Mouse (Mus musculus) midbrain, embryonic 14.5 days (tissue): ENCODE measurements around the gene Eef1akmt3. TPM values are rescaled to one million over a fixed set of nuclear protein-coding genes. Genes with fewer than 3 reads are reported as not detected.

ENCODE experiments used
- ATAC-seq: fragments of 200-750 bp; cut with Nextera tagmentation; 2 replicates; pipeline ENCODE4 v1.8.0; 2017; ENCODE audit warnings: moderate number of reproducible peaks, moderate library complexity; ENCODE audit not compliant: low FRiP score, low TSS enrichment
- DNase-seq: peaks from one replicate; pipeline ENCODE4 v3.0.0-alpha.2; 2015
- H3K27ac ChIP-seq: fragments of 300-500 bp; sonication (generic); replicated peaks from 2 replicates; pipeline ENCODE4 v1.5.1; 2014; ENCODE audit warnings: mild to moderate bottlenecking, low read depth, low read length, moderate library complexity
- H3K27me3 ChIP-seq: fragments of 300-500 bp; sonication (generic); 2 replicates; pipeline ENCODE4 v1.6.1; 2014; ENCODE audit warnings: low read length, control low read depth, mixed read lengths; ENCODE audit not compliant: control insufficient read depth, insufficient read depth
- H3K36me3 ChIP-seq: fragments of 300-500 bp; sonication (generic); 2 replicates; pipeline ENCODE4 v1.6.1; 2014; ENCODE audit warnings: low read length, control low read depth; ENCODE audit not compliant: control insufficient read depth, insufficient read depth
- H3K4me1 ChIP-seq: fragments of 300-500 bp; sonication (generic); 2 replicates; pipeline ENCODE4 v1.6.1; 2014; ENCODE audit warnings: mild to moderate bottlenecking, antibody characterized with exemption, low read length, control low read depth; ENCODE audit not compliant: control insufficient read depth, insufficient read depth
- H3K4me2 ChIP-seq: fragments of 300-500 bp; sonication (generic); 2 replicates; pipeline ENCODE4 v1.6.1; 2014; ENCODE audit warnings: mild to moderate bottlenecking, low read length, moderate library complexity
- H3K4me3 ChIP-seq: fragments of 300-500 bp; sonication (generic); replicated peaks from 2 replicates; pipeline ENCODE4 v1.5.1; 2014; ENCODE audit warnings: low read depth, low read length
- H3K9ac ChIP-seq: fragments of 300-500 bp; sonication (generic); replicated peaks from 2 replicates; pipeline ENCODE4 v1.6.1; 2014; ENCODE audit warnings: mild to moderate bottlenecking, low read length, moderate library complexity
- H3K9me3 ChIP-seq: fragments of 300-500 bp; sonication (generic); 2 replicates; pipeline ENCODE4 v1.6.1; 2016; ENCODE audit warnings: low read length, control low read depth, mixed read lengths; ENCODE audit not compliant: control insufficient read depth
- WGBS: fragments of 180-500 bp; shearing (Covaris S2); extraction: QIAGEN DNeasy Blood & Tissue Kit; methylation state at CpG from one replicate; pipeline ENCODE4 v1.1.7; 2014; 5-methylcytosine and 5-hydroxymethylcytosine counted together
- polyA plus RNA-seq: library from polyadenylated mRNA; unstranded; fragments of >200 nt; fragmentation: Nextera tagmentation; extraction: Ambion mirVana; gene quantifications from 2 replicates; pipeline ENCODE4 v1.2.1, GENCODE M21; 2014

The Eef1akmt3 gene
- polyA plus RNA-seq, 1 experiment from 2014 or later = 0.22 TPM

DNA sequence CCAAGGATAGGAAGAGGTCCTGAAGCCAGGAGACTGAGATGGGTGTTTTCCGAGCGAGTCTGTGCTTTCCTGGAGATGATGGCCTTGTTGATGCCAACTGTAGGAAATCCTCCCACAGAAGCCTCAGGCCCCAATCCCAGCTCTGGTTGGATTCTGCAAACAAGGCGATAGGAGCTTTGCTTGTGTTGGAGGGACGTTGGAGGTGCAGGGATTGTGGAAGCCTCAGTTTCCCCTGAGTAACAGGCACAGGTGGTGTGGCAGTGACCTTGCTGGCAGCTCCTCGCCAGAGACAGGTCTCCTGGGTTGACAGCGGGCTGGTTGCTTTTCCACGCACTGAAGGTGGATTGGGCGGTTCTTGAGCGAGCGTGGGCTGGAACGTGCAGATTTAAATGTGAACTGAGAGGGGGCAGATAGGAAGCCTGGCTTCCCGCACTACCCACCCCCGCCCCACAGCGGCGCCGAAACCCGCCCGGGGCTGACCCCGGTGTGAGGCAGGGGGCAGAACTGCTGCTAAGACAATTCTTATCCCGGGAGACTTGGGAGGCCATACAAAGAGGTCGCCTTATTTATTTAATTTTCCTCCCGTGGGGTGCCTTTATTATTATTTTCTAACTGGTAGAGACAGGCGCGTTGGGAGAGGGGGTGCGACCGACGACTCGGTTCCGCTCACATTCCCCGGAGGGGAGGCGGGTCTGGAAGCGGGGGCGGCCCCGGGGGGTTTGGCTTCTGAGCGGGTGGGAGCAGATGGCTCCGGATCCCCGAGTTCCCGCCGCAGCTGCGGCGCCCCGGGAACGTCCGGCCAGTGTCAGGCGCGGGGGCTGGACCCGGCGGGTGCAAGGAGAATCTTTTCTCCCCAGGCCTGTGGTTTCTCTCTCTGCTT, 39.8 kb upstream of the Eef1akmt3 start:
- Histone ChIP-seq H3K4me3 (peak overlapping the region; percentile 88), H3K9ac (peak overlapping the region; percentile 84), H3K4me1 (peaks cover 40% of the 10 kb centered on the region), H3K9me3 (no peaks in the 10 kb centered on the region), H3K27ac (0 out of 2 replicates have a peak overlapping the region, but pooled peaks have one; percentile 1), H3K36me3 (peaks cover 29% of the 10 kb centered on the region), H3K4me2 (peak overlapping the region; percentile 93), H3K27me3 (0 out of 2 replicates have a peak, but pooled peaks cover 14% of the 10 kb centered on the region)
- no peak for DNase-seq
- WGBS = 2% methylated on average over 48 of the region's 48 CpGs
- ATAC-seq = no peak

DNA sequence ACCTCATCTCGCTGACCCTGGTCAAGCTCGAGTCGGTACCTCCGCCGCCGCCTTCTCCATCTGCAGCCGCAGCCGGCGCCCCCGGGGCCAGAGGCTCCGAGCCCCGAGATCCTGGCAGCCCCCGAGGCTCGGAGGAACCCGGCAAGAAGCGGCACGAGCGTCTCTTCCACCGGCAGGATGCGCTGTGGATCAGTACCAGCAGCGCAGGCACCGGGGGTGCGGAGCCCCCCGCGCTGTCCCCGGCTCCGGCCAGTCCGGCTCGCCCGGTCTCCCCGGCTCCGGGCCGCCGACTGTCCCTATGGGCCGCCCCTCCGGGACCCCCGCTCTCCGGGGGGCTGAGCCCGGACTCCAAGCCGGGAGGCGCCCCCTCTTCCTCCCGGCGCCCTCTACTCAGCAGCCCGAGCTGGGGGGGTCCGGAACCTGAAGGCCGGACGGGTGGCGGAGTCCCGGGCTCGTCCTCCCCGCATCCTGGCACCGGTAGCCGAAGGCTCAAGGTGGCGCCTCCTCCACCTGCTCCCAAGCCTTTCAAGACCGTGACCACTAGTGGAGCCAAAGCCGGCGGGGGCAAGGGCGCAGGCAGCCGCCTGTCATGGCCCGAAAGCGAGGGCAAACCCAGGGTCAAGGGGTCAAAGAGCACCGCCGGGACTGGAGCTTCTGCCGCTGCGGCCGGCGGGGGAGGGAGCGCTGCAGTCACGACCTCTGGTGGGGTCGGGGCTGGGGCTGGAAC, 38.5 kb upstream of the Eef1akmt3 start:
- peaks cover 22% of the 10 kb centered on the region for H3K36me3 ChIP-seq
- DNase-seq = peak; percentile 81
- H3K27me3 ChIP-seq = 0 out of 2 replicates have a peak, but pooled peaks cover 14% of the 10 kb centered on the region
- H3K4me3 ChIP-seq = peak overlapping the region; percentile 88
- H3K9ac ChIP-seq = peak overlapping the region; percentile 84
- peak overlapping the region; percentile 93 for H3K4me2 ChIP-seq
- ATAC-seq = no peak
- peak overlapping the region; percentile 92 for H3K27ac ChIP-seq
- under 1% methylated on average over 69 of the region's 70 CpGs for WGBS
- H3K4me1 ChIP-seq = peaks cover 40% of the 10 kb centered on the region
- no peaks in the 10 kb centered on the region for H3K9me3 ChIP-seq

DNA sequence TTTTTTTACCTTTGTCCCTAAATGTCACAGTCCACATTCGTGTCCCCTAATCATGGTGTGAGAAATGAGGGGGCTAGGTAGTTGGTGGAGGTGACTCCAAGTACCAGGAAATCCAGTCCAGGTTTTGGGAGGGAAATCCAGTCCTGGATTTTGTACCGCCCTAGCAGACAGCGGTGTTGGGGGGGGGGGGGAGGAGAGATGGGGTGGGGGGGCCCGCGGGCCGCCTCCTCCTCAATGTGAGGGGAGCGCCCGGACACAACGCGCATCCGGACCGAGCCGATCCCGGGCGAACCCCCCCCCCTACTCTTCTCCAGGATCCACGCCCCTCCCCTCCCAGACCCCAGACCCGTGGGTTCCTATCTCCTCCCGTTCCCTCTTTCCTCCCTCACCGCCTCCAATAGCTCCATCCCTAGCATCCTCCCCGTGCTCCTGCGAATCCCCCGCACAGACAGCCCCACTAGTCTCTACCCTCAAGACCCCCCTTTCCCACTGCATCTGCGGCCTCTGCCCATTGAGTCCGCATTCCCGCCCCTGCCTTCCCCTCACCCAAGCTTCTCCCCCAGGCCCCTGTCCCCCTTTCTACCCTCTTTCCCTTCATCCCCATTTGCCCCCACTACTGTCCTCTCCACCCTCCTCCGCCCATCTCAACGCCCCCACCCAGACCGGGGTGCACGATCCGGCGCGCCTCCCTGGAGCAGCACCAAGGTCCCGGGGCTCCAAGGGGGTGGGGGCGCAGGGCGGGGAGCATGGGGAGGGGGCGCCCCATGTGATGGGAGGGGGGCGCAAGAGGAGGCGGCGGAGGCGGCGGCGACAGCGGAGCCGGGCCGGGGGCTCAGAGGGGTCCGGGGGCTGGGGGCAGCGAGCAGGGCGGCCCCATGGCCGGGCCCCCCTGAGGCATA, 37.6 kb upstream of the Eef1akmt3 start:
- H3K4me3 ChIP-seq = peak overlapping the region; percentile 88
- H3K9me3 ChIP-seq = no peaks in the 10 kb centered on the region
- DNase-seq (peak; percentile 90), ATAC-seq (peak; percentile 75)
- peak overlapping the region; percentile 92 for H3K27ac ChIP-seq
- H3K4me2 ChIP-seq = peak overlapping the region; percentile 93
- WGBS = under 1% methylated on average over 47 of the region's 49 CpGs
- H3K36me3 ChIP-seq = peaks cover 13% of the 10 kb centered on the region
- 0 out of 2 replicates have a peak, but pooled peaks cover 14% of the 10 kb centered on the region for H3K27me3 ChIP-seq
- H3K9ac ChIP-seq = peak overlapping the region; percentile 84
- peaks cover 40% of the 10 kb centered on the region for H3K4me1 ChIP-seq

DNA sequence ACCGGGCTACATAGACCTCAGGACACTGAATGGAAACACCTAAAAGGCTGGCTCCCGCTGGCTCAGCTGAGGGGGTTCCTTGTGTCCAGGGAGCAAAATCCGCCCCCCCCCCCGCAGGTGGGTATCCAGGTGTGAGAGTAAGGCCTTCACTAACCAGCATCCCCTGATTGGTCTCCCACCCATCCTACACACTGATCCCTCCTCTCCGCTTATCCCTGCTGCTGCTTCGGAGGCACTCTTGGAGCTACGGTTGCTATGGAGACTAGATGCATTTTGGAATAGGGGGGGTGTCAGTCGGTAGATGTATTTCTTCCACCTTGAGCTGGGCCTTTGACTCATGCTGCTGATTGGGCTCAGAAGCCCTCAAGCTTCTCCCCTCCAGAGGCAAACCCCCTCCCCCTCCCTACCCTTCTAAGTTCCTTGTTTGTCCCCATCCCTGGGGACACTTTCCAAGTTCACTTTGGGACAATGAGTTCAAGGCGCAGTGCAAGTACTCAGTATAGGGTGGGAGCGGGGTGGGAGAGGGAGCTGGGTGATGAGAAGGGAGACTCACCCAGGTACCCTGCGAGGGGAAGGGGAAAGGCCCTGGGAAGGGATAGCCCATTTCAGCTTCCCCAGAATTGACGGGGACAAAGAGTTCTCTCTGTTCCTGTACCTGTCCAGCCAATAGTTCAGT, 36.8 kb upstream of the Eef1akmt3 start:
- Histone ChIP-seq H3K27ac (peak overlapping the region; percentile 92), H3K4me1 (peaks cover 40% of the 10 kb centered on the region), H3K9ac (peak overlapping the region; percentile 60), H3K4me3 (peak overlapping the region; percentile 88), H3K27me3 (0 out of 2 replicates have a peak, but pooled peaks cover 14% of the 10 kb centered on the region), H3K4me2 (peak overlapping the region; percentile 93), H3K9me3 (no peaks in the 10 kb centered on the region), H3K36me3 (peaks cover 6% of the 10 kb centered on the region)
- peak; percentile 58 for ATAC-seq
- peak; percentile 80 for DNase-seq
- WGBS = under 1% methylated on average over 12 of the region's 12 CpGs

DNA sequence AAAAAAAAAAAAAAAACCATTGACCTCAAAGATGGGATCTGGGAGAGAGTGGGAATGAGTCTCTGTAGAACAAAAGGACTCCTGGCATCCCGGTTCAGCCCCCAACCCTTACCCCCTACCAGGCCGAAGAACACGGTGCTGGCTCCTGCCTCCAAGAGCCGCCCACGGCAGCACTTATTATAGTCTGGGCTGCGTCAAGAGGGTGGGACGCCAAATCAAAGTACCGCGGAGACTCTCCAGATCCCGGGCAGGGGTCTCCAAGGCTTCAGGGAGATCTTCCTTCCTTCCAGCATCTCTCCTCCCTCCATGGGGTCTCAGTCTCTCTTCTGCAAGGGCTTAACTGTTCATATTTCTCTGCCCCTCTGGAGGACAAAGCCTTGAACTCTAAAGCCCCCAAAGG, 36.2 kb upstream of the Eef1akmt3 start:
- Histone ChIP-seq H3K9me3 (no peaks in the 10 kb centered on the region), H3K27me3 (0 out of 2 replicates have a peak, but pooled peaks cover 14% of the 10 kb centered on the region), H3K4me2 (peak overlapping the region; percentile 93), H3K36me3 (no peaks in the 10 kb centered on the region), H3K4me3 (peak overlapping the region; percentile 88), H3K9ac (peak overlapping the region; percentile 60), H3K4me1 (peaks cover 37% of the 10 kb centered on the region), H3K27ac (peak overlapping the region; percentile 92)
- 5% methylated on average over 10 of the region's 10 CpGs for WGBS
- DNase-seq (peak; percentile 47), ATAC-seq (no peak)

DNA sequence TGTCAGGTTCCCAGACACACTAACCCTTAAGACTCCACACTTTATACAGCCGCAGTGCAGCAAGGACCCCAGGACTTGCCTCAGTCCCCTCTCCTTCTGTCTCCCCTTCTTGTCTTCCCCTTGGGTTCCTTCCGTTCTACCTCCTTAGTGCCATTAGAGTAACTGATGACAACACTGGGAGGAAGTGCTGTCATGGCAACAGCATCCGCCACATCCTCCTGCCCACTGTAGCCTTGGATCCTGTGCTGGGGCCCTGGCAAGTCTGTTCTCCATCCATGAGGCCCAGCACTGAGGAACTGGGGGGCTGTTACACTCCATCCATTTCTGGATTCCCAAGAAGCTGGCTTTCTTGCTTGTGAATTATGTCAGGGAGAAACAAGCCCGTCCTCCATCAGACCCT, 34.8 kb upstream of the Eef1akmt3 start:
- Histone ChIP-seq H3K4me2 (no peak overlapping the region), H3K36me3 (no peaks in the 10 kb centered on the region), H3K4me3 (no peak overlapping the region), H3K4me1 (peaks cover 26% of the 10 kb centered on the region), H3K27ac (no peak overlapping the region), H3K9me3 (no peaks in the 10 kb centered on the region), H3K9ac (no peak overlapping the region), H3K27me3 (0 out of 2 replicates have a peak, but pooled peaks cover 14% of the 10 kb centered on the region)
- ATAC-seq = no peak
- 59% methylated on average over 4 of the region's 4 CpGs for WGBS
- DNase-seq = no peak

DNA sequence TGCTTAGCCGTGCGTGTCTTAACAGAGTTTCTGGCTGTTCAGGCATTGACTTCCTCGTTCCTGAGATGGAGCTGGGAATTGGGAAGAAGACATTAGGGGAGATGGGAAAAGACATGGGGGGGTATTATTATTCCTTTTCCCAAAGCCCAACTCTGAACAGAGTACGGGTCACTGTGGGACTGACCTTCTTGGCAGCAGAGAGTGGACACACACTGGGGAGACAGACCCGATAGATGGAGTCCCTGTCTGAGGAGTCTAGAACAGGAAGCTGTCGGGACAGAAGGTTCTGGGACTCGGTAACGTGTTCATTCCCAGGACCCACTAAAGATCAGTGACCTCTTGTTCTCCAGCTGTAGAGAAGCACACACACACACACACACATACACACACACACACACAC, 34.3 kb upstream of the Eef1akmt3 start:
- no peaks in the 10 kb centered on the region for H3K36me3 ChIP-seq
- H3K4me3 ChIP-seq = no peak overlapping the region
- peaks cover 26% of the 10 kb centered on the region for H3K4me1 ChIP-seq
- H3K27me3 ChIP-seq = 0 out of 2 replicates have a peak, but pooled peaks cover 13% of the 10 kb centered on the region
- no peaks in the 10 kb centered on the region for H3K9me3 ChIP-seq
- ATAC-seq = no peak
- no peak overlapping the region for H3K4me2 ChIP-seq
- H3K9ac ChIP-seq = no peak overlapping the region
- no peak overlapping the region for H3K27ac ChIP-seq
- WGBS = 82% methylated on average over 8 of the region's 8 CpGs
- no peak for DNase-seq
